Mouse (Mus musculus): ENCODE data around the gene Ciapin1. TPM values are rescaled to one million over a fixed set of nuclear protein-coding genes. Genes with fewer than 3 reads are reported as not detected.

Ciapin1 gene
- polyA plus RNA-seq, 1 experiment from 2014 or later: 90.9 TPM

DNA sequence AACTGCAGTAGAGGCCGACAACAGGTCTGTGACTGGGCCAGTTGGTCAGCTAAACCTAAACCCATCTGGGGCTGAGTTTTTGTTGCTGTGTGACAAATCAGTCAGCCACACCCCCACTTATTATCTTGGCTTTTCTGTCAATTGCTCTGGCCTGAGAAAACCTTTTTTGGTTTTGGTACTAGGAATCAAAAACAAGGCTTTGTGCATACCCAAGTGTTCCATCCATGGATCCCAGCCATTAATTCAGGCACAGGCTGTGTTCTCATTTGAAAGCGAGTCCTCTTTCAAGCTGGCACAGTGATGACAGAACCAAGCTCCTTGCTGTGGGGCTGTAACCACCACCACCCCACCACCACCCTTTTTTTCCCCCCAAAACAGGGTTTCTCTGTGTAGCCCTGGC lies 16.8 kb downstream of the Ciapin1 start:
- ATAC-seq (ENCODE audit: extremely low read depth, insufficient number of reproducible peaks, low FRiP score, low TSS enrichment): no peak
- no peaks in the 10 kb centered on the region for H3K27me3 ChIP-seq (replicated peaks)
- H3K36me3 ChIP-seq: peaks cover 63% of the 10 kb centered on the region
- H3K4me3 ChIP-seq: no peak overlapping the region
- H3K9ac ChIP-seq: no peak overlapping the region
- WGBS: 92% methylated on average over 2 of the region's 2 CpGs
- H3K27ac ChIP-seq (replicated peaks): no peak overlapping the region
- H3K4me2 ChIP-seq: no peak overlapping the region
- 0 out of 2 replicates have a peak, but pooled peaks cover 4% of the 10 kb centered on the region for H3K4me1 ChIP-seq
- no peaks in the 10 kb centered on the region for H3K9me3 ChIP-seq

- peaks cover 54% of the 10 kb centered on the region for H3K36me3 ChIP-seq
- no peak overlapping the region for H3K4me2 ChIP-seq
- no peak for ATAC-seq (ENCODE audit: extremely low read depth, insufficient number of reproducible peaks, low FRiP score, low TSS enrichment)
- H3K9me3 ChIP-seq: no peaks in the 10 kb centered on the region
- H3K27ac ChIP-seq (replicated peaks): no peak overlapping the region
- H3K9ac ChIP-seq: no peak overlapping the region
- H3K4me1 ChIP-seq: 0 out of 2 replicates have a peak, but pooled peaks cover 4% of the 10 kb centered on the region
- H3K27me3 ChIP-seq (replicated peaks): no peaks in the 10 kb centered on the region
- no peak overlapping the region for H3K4me3 ChIP-seq
- 90% methylated on average over 7 of the region's 7 CpGs for WGBS
Observed at GRCm38 (mm10) chr8:94820553-94820952, 17.6 kb downstream of the Ciapin1 start.

DNA sequence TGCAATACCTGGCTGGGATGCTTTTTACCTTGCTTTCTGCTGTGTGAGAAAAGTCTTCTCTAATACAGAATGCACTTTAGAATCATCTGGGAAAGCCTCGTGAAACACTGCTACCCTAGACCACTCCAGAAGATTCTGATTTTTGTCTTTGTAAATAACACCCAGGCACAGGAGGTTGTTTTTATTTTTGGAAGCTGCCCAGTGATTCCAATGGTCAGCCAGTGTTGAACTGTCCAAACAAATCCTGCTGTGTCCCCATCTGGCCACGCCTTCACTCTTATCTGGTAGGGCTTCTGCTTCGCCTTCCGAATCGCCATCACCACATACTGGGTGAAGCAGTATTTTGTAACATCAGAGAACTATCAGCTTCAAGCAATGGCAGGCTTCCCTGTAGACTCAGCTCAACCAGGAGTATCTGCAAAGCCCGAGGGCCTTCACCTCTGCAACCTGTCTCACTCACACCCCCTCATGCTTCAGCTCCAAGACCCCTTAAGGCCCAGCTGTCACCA lies 18.4 kb downstream of the Ciapin1 start:
- no peak overlapping the region for H3K4me3 ChIP-seq
- 48% methylated on average over 6 of the region's 6 CpGs for WGBS
- ATAC-seq (ENCODE audit: extremely low read depth, insufficient number of reproducible peaks, low FRiP score, low TSS enrichment): no peak
- no peak overlapping the region for H3K27ac ChIP-seq (replicated peaks)
- H3K4me1 ChIP-seq: 0 out of 2 replicates have a peak, but pooled peaks cover 4% of the 10 kb centered on the region
- no peak overlapping the region for H3K9ac ChIP-seq
- H3K4me2 ChIP-seq: no peak overlapping the region
- H3K9me3 ChIP-seq: no peaks in the 10 kb centered on the region
- peaks cover 47% of the 10 kb centered on the region for H3K36me3 ChIP-seq
- no peaks in the 10 kb centered on the region for H3K27me3 ChIP-seq (replicated peaks)

GRCm38 (mm10) chr8:94817933-94818332 lies 20.2 kb downstream of the Ciapin1 start:
- Histone ChIP-seq H3K27ac (replicated peaks) (no peak overlapping the region), H3K9ac (no peak overlapping the region), H3K4me2 (no peak overlapping the region), H3K36me3 (peaks cover 29% of the 10 kb centered on the region), H3K27me3 (replicated peaks) (no peaks in the 10 kb centered on the region), H3K4me3 (no peak overlapping the region), H3K4me1 (0 out of 2 replicates have a peak, but pooled peaks cover 4% of the 10 kb centered on the region), H3K9me3 (no peaks in the 10 kb centered on the region)
- no peak for ATAC-seq (ENCODE audit: extremely low read depth, insufficient number of reproducible peaks, low FRiP score, low TSS enrichment)
- 87% methylated on average over 11 of the region's 11 CpGs for WGBS

- H3K9me3 ChIP-seq: no peaks in the 10 kb centered on the region
- no peak for ATAC-seq (ENCODE audit: extremely low read depth, insufficient number of reproducible peaks, low FRiP score, low TSS enrichment)
- WGBS: 0% methylated on average over 1 of the region's 1 CpGs
Observed at GRCm38 (mm10) chr8:94814556-94814955, 23.6 kb downstream of the Ciapin1 start.

DNA sequence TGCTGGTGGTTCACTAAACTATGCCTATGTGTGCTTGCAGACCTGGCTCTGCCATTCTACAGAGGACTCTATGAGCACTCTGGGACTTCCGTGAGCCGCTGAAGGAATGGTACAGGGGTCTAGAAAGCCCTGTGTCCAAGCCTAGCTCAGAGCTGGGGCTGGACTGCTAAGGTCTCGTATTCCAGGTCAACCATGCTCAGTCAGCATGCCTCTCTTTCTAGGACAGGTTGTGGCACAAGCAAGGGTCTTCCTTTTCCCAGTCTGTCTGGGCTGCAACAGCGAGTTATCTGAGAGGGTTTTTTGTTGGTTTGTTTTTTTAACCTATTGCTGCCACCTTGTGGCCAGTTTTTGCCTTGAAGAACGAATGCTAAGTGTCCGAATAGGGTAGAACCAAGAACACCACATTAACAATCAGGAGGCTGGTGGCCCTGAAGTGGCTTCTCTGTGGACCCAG lies 25.5 kb downstream of the Ciapin1 start:
- H3K4me2 ChIP-seq: peak overlapping the region; percentile 23
- 27% methylated on average over 6 of the region's 6 CpGs for WGBS

More at GRCm38 (mm10) chr8:94814556-94814955, 23.6 kb downstream of the Ciapin1 start:
- Histone ChIP-seq H3K27me3 (replicated peaks) (peaks cover 13% of the 10 kb centered on the region; the same call in 1 of the 2 replicates), H3K4me1 (peaks cover 6% of the 10 kb centered on the region), H3K9ac (no peak overlapping the region), H3K4me3 (no peak overlapping the region), H3K4me2 (no peak overlapping the region), H3K36me3 (no peaks in the 10 kb centered on the region; the same call in 1 of the 2 replicates), H3K27ac (replicated peaks) (no peak overlapping the region)

GRCm38 (mm10) chr8:94811654-94812053 lies 26.5 kb downstream of the Ciapin1 start:
- no peaks in the 10 kb centered on the region for H3K36me3 ChIP-seq
- WGBS: 58% methylated on average over 6 of the region's 6 CpGs
- peaks cover 6% of the 10 kb centered on the region for H3K4me1 ChIP-seq
- H3K27me3 ChIP-seq (replicated peaks): peaks cover 30% of the 10 kb centered on the region
- no peak overlapping the region for H3K9ac ChIP-seq
- H3K4me3 ChIP-seq: no peak overlapping the region
- no peak overlapping the region for H3K4me2 ChIP-seq
- ATAC-seq (ENCODE audit: extremely low read depth, insufficient number of reproducible peaks, low FRiP score, low TSS enrichment): no peak
- H3K27ac ChIP-seq (replicated peaks): no peak overlapping the region
- H3K9me3 ChIP-seq: no peaks in the 10 kb centered on the region

More for the DNA sequence above, 25.5 kb downstream of the Ciapin1 start:
- Histone ChIP-seq H3K36me3 (no peaks in the 10 kb centered on the region), H3K4me3 (no peak overlapping the region), H3K27ac (replicated peaks) (no peak overlapping the region), H3K9me3 (no peaks in the 10 kb centered on the region), H3K27me3 (replicated peaks) (peaks cover 22% of the 10 kb centered on the region; the same call in 1 of the 2 replicates), H3K9ac (no peak overlapping the region), H3K4me1 (peaks cover 6% of the 10 kb centered on the region)
- no peak for ATAC-seq (ENCODE audit: extremely low read depth, insufficient number of reproducible peaks, low FRiP score, low TSS enrichment)

GRCm38 (mm10) chr8:94810855-94811254 lies 27.3 kb downstream of the Ciapin1 start:
- Histone ChIP-seq H3K9me3 (no peaks in the 10 kb centered on the region), H3K27me3 (replicated peaks) (peaks cover 38% of the 10 kb centered on the region), H3K9ac (no peak overlapping the region), H3K27ac (replicated peaks) (no peak overlapping the region), H3K4me2 (no peak overlapping the region), H3K4me1 (peaks cover 6% of the 10 kb centered on the region), H3K4me3 (no peak overlapping the region), H3K36me3 (no peaks in the 10 kb centered on the region)
- no peak for ATAC-seq (ENCODE audit: extremely low read depth, insufficient number of reproducible peaks, low FRiP score, low TSS enrichment)
- WGBS: 71% methylated on average over 5 of the region's 5 CpGs

DNA sequence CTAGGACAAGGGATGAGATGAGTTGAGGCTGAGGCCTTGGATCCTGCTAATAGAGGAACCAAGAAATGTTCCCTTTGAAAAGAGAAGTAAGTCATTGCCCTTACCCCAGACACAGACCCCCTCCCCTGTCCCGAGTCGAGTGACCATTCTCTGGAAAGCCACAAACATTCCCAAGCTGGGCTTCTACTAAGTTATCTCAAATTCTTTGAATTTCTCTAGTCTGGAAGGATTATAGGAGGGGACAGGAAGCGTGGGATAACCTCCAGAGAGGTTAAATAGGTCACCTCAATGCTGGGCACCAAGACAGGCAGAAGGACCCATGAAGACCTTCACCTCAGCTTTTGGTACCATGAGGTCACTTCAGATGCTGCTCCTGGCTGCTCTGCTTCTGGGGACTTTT lies 28.0 kb downstream of the Ciapin1 start, which contains the start of gene Ccl17:
TSS of gene Ccl17 (plus strand) at position 301 of the 400 bp plus-strand sequence.
- ATAC-seq (ENCODE audit: extremely low read depth, insufficient number of reproducible peaks, low FRiP score, low TSS enrichment): no peak
- Histone ChIP-seq H3K9ac (no peak within 1 kb of the TSS), H3K9me3 (no peaks in the 10 kb centered on the region), H3K27me3 (replicated peaks) (peaks cover 40% of the 10 kb centered on the region), H3K4me3 (no peak within 1 kb of the TSS), H3K27ac (replicated peaks) (no peak within 1 kb of the TSS), H3K4me2 (no peak within 1 kb of the TSS), H3K36me3 (no peaks in the 10 kb centered on the region), H3K4me1 (peaks cover 6% of the 10 kb centered on the region)
- 24% methylated on average over 3 of the region's 3 CpGs for WGBS

DNA sequence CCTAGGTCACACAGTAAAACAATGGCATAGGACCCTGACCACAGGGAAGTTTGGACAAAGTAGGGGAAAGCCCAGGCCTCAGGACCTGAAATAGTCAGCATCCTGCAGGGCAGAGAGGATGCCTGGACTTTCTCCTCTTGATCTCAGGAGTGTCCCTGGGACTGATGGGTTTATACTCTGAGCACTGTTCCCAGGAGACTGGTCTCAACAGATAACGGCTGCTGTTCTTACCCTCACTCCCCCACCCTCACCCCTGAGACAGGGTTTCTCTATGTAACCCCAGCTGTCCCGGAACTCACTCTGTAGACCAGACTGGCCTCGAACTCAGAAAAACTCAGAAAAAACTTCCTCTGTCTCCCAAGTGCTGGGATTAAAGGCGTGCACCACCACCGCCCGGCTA lies 29.8 kb downstream of the Ciapin1 start:
- 74% methylated on average over 6 of the region's 6 CpGs for WGBS
- Histone ChIP-seq H3K27ac (replicated peaks) (no peak overlapping the region), H3K9ac (no peak overlapping the region), H3K9me3 (no peaks in the 10 kb centered on the region), H3K4me2 (no peak overlapping the region), H3K4me3 (no peak overlapping the region), H3K4me1 (peaks cover 14% of the 10 kb centered on the region), H3K36me3 (no peaks in the 10 kb centered on the region), H3K27me3 (replicated peaks) (peaks cover 48% of the 10 kb centered on the region)
- ATAC-seq (ENCODE audit: extremely low read depth, insufficient number of reproducible peaks, low FRiP score, low TSS enrichment): no peak

DNA sequence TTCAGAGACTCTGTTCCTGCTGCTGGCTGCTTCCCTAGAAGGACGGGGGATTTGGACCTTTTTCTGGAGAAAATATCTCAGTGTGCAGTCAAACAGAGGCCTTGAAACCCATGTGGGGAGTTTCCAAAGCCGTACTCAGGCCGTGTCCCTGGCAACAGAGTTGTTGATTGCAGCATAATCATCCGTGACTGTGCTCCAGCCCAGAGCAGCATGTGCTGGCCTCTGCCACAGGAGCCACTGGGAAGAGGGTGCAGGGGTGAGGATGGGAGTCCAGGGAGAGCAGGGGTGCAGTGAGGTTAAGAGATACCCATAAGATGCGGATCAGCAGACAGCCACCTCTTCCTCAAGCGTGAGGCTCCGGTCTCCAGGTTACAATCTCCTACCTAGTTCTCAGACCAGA lies 30.7 kb downstream of the Ciapin1 start:
- no peaks in the 10 kb centered on the region for H3K9me3 ChIP-seq
- H3K36me3 ChIP-seq: no peaks in the 10 kb centered on the region
- no peak for ATAC-seq (ENCODE audit: extremely low read depth, insufficient number of reproducible peaks, low FRiP score, low TSS enrichment)
- WGBS: 51% methylated on average over 7 of the region's 7 CpGs
- peaks cover 48% of the 10 kb centered on the region for H3K27me3 ChIP-seq (replicated peaks)
- H3K4me2 ChIP-seq: no peak overlapping the region
- H3K27ac ChIP-seq (replicated peaks): no peak overlapping the region
- no peak overlapping the region for H3K4me3 ChIP-seq
- H3K4me1 ChIP-seq: peaks cover 21% of the 10 kb centered on the region
- no peak overlapping the region for H3K9ac ChIP-seq

DNA sequence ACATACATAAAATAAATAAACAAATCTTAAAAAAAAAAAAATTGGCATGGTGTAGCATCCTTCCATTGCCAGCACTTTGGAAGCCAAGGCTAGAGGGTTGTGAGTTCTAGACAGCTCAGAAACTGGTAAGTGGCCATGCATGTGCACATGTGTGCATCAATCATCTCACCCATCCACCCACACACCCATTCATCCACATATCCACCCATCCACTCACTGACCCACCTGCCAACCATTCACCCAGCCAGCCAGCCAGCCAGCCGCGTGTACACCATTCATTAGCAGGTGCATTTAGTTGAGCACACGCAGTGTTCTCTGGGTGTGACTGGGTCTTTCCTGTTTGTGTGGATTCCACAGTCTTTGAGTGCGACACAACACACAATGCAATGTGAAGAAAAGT lies 32.3 kb downstream of the Ciapin1 start:
- peaks cover 44% of the 10 kb centered on the region for H3K27me3 ChIP-seq (replicated peaks)
- no peak overlapping the region for H3K4me3 ChIP-seq
- H3K4me2 ChIP-seq: no peak overlapping the region
- 71% methylated on average over 4 of the region's 4 CpGs for WGBS
- no peaks in the 10 kb centered on the region for H3K9me3 ChIP-seq
- ATAC-seq (ENCODE audit: extremely low read depth, insufficient number of reproducible peaks, low FRiP score, low TSS enrichment): no peak
- H3K27ac ChIP-seq (replicated peaks): no peak overlapping the region
- no peak overlapping the region for H3K9ac ChIP-seq
- no peaks in the 10 kb centered on the region for H3K36me3 ChIP-seq
- peaks cover 32% of the 10 kb centered on the region for H3K4me1 ChIP-seq

Measured in heart, embryonic 13.5 days (tissue).